Mouse (Mus musculus) brain, adult 2 months (tissue): ENCODE results near the gene Hecw2.

Experiments
- DNase-seq: peaks from one replicate; pipeline ENCODE4 v3.0.0; 2011; ENCODE audit warnings: low read depth, low spot score

The Hecw2 gene

GRCm38 (mm10) chr1:54194954-54195305 is at the start of gene Hecw2:
Hecw2 (minus strand) TSS chr1:54195168.
- DNase-seq = peak; percentile 76

GRCm38 (mm10) chr1:54242722-54243121 is 47.8 kb upstream of the Hecw2 start:
- no peak for DNase-seq

GRCm38 (mm10) chr1:54220273-54220672 is 25.3 kb upstream of the Hecw2 start:
- no peak for DNase-seq

- peak; percentile 92 for DNase-seq
Observed at GRCm38 (mm10) chr1:54194183-54194953, 600 bp downstream of the Hecw2 start.

GRCm38 (mm10) chr1:54193191-54193770 is 1.7 kb downstream of the Hecw2 start:
- DNase-seq = peak; percentile 75

- DNase-seq = peak; percentile 84
Observed at GRCm38 (mm10) chr1:54187579-54187978, 7.4 kb downstream of the Hecw2 start.

- DNase-seq = no peak
Observed at GRCm38 (mm10) chr1:54186347-54186746, 8.6 kb downstream of the Hecw2 start.

GRCm38 (mm10) chr1:54180663-54181062 is 14.3 kb downstream of the Hecw2 start:
- no peak for DNase-seq

GRCm38 (mm10) chr1:54179179-54179578 is 15.8 kb downstream of the Hecw2 start:
- DNase-seq = no peak

- peak; percentile 34 for DNase-seq
Observed at GRCm38 (mm10) chr1:54176592-54176991, 18.4 kb downstream of the Hecw2 start.

GRCm38 (mm10) chr1:54168014-54168413 is 27.0 kb downstream of the Hecw2 start:
- peak; percentile 44 for DNase-seq

- peak; percentile 64 for DNase-seq
Observed at GRCm38 (mm10) chr1:54159531-54159930, 35.4 kb downstream of the Hecw2 start.

GRCm38 (mm10) chr1:54153216-54153786 is 41.7 kb downstream of the Hecw2 start:
- peak; percentile 77 for DNase-seq

GRCm38 (mm10) chr1:54145106-54145505 is 49.9 kb downstream of the Hecw2 start:
- DNase-seq = peak; percentile 66

- peak; percentile 71 for DNase-seq
Observed at GRCm38 (mm10) chr1:54133802-54134436, 61.0 kb downstream of the Hecw2 start.

- peak; percentile 85 for DNase-seq
Observed at GRCm38 (mm10) chr1:54128714-54129431, 66.1 kb downstream of the Hecw2 start.

- DNase-seq = no peak
Observed at GRCm38 (mm10) chr1:54126991-54127742, 67.8 kb downstream of the Hecw2 start.

GRCm38 (mm10) chr1:54122551-54122950 is 72.4 kb downstream of the Hecw2 start:
- DNase-seq = peak; percentile 47

- DNase-seq = no peak
Observed at GRCm38 (mm10) chr1:54121071-54121730, 73.8 kb downstream of the Hecw2 start.

- no peak for DNase-seq
Observed at GRCm38 (mm10) chr1:54119638-54120320, 75.2 kb downstream of the Hecw2 start.
